Mouse (Mus musculus) liver (tissue): ENCODE data around the gene Tshz2.

Experiments
- DNase-seq: peaks from one replicate; pipeline ENCODE4 v3.0.0-alpha.2; 2020; ENCODE audit warnings: mixed read lengths

Gene Tshz2

GRCm38 (mm10) chr2:169958736-169959573 lies 326.1 kb downstream of the Tshz2 start:
- DNase-seq, result no peak

DNA sequence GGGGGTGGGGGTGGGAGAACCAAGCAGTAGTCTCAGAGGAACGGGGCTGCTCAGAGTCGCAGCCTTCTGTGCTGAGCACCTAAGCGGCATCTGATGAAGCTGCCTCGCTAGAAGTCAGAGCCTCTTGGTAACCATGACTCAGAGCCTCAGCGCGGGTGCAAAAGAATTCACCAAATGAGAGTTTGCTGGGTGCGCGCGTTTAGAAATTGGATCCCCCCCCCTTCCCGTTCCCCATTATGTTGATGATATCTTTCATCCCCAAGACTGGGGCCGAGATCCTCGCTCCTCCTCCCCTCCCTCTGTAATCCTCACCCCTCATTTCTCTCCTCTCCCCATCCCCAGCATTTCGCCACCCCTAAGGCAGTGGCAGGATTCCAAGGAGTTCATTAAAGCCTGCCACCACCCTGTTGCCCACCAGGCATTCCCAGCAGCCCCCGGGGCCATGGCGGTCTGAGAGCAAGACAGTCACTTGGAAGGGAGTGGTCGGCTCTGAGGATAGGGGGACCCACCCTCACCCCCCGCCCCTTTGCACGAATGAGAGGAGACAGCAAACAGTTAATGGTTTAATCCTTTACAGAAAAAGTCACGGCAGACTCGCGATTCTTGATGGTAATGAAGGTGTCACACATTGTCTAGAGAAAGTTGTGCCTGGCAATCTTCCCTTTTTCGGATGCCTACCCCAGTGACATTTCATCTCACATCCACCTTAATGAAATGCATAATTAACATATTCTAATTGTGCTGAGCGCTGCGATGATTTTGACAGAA lies 328.8 kb downstream of the Tshz2 start:
- no peak for DNase-seq

DNA sequence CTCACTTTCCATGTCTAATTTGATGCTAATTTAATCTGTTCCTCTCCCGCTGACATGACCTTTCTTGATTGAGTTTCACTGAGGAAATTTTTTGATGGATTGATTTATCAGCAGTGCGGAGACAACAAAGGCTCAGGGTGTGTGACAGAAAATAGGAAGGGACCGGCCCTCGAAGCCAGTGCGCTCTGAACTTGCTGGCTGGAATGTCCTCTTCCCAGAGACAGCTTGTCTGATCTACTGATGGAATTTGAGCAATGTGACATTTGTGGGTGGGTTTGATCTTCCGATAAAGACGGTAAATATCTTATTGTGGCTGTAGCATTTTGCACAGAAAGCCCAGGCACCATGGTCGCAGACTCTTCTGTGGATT lies 329.4 kb downstream of the Tshz2 start:
- DNase-seq, result no peak

GRCm38 (mm10) chr2:169962776-169963175 lies 330.0 kb downstream of the Tshz2 start:
- no peak for DNase-seq

- no peak for DNase-seq
Observed at GRCm38 (mm10) chr2:169970481-169970880, 337.7 kb downstream of the Tshz2 start.

GRCm38 (mm10) chr2:169982925-169983324 lies 350.1 kb downstream of the Tshz2 start:
- no peak for DNase-seq

DNA sequence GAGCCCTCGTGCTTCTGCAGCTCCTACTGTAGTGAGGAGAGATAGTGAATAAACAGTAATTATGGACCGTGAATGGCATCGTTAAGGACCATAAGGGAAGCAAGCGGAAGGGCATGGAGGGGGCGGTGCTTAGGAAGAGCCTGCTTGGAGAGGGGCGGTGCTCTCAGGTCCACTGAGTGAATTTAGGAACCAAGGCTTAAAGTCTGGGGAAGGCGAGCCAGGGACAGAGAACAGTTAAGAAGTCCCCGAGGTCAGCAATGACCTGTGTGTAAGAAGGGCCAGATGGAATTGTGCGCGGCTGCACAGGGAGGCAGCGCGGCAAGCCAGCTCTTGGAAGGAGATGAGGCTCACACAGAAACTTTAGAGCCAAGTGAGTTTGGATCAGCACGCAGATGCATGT lies 354.4 kb downstream of the Tshz2 start:
- no peak for DNase-seq

- no peak for DNase-seq
Observed at GRCm38 (mm10) chr2:169989186-169989585, 356.4 kb downstream of the Tshz2 start.

- no peak for DNase-seq
Observed at GRCm38 (mm10) chr2:169990991-169991390, 358.2 kb downstream of the Tshz2 start.

- no peak for DNase-seq
Observed at GRCm38 (mm10) chr2:169995987-169996386, 363.2 kb downstream of the Tshz2 start.

- no peak for DNase-seq
Observed at GRCm38 (mm10) chr2:169996501-169997237, 363.9 kb downstream of the Tshz2 start.

GRCm38 (mm10) chr2:169997276-169998049 lies 364.6 kb downstream of the Tshz2 start:
- no peak for DNase-seq

DNA sequence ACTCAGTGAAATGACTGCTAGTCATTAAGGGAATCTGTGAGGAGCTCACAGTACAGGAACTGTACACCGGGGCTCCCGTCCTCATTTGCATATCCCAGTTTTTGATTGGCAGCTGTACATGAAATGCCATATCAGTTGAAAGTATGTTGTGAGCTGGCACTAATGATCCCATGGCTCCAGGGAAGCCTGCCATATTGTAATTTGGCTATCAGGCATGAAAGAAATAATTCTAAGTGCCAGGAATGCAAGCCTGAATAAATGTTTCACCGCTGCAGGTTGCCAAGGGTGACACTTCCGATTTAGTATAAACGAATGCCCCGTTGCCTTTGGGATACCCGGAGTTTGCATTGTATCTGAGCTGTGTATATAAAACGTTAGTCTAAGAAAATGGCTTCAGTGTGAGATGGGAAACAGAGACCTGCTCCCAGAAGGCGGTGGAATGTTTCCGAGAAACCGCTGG lies 366.1 kb downstream of the Tshz2 start:
- no peak for DNase-seq

DNA sequence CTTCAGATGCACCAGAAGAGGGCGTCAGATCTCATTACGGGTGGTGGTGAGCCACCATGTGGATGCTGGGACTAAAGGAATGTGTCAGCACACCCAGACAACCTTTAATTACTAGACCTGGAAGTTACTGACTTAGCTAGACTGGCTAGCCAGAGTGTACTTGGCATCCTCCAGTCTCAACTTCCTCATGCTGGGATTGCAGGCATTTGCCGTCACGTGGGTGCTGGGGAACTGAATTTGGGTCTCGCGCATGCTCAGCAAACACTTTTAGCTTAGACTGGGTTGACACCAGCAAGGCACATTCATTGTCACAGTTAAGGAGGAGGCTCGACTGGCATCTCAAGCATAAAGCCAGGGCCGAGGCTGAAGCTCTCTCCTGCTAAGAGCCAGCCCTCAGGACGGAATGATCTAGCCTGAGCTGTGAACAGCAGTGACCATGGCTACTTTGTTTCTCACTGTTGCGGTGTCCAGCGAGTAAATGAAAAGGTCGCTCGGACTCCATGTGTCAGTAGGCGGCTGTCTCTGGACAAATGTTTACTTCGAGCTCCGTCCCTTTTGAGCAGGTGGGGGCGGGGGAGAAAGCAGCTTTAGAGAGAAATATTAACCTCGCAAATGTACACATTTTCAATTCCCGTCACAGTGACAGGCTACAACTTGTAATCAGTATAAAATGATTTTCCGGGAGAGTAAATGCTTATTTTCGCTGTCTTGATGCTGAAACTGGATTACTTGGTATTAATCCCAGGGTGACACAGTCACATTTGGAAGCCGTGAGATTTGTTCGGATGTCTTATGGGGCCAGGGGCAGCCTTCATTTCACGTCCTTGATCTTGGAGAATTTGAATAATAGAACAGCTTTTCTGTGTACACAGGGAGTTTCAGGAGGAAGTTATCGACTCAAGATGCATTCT lies 370.0 kb downstream of the Tshz2 start:
- no peak for DNase-seq

GRCm38 (mm10) chr2:170003666-170004065 lies 370.9 kb downstream of the Tshz2 start:
- no peak for DNase-seq

DNA sequence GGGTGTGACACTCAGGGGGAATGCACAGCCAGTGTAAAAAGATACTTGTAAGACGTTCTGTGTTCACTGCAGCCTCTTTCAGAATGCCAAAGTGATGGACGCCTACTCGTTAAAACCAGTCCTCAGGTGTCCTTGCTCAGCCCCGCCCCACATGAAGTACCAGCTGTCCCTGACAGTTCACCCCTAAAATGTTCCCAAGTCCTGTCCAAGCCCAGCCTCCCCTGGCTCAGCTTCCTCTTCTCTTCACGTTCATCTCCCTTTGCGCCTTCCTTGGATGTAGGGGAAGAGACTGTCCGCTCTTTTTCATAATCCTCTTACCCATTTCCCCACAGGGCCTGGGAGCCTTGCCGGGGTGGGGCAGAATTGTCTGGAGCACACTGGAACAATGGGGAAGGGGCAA lies 374.0 kb downstream of the Tshz2 start:
- DNase-seq, result no peak

DNA sequence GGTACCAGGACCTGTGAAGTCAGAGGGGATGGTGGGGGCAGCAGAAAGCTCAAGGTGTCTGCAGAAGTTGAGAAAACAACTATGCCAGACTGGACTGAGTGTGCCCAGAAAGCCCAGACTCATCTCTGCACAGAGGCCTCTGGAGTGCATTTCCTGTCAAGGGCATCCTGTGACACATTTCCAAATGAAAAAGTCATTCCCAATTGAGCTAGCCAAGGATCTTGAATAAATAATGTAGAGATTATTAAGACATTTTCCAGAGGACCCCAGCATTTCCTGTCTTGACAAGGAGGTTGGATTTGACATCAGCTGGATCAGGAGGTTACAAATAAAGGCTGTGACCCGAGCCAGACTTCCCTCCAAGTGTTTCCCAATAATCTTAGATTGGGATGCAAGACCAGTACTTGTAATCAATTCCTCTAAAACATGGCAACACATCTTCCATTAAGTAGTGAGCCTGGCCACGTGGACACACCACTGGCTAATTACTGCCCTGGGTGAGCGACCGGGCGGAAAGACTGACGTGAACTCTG lies 374.7 kb downstream of the Tshz2 start:
- no peak for DNase-seq

GRCm38 (mm10) chr2:170009729-170010128 lies 376.9 kb downstream of the Tshz2 start:
- DNase-seq, result no peak

GRCm38 (mm10) chr2:170011858-170012257 lies 379.0 kb downstream of the Tshz2 start:
- no peak for DNase-seq

DNA sequence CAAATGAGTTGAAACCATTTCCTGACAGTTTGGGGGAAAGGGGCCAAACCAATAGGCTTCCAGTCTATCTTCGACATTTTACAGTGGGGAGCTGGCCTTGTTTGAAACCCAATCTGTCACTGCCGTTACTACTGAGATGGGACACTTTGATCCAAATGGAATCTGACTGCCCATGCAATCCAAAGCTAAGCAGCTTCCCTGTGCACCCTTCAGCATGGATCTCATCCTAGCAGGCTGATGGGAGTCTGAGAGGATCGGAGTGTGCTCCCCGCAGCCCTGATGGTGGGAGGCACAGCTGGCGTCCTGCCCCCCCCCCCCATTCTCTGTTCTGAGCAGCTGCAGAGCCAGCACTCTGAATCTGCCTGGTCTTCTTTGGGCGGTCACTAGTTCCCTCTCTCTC lies 384.5 kb downstream of the Tshz2 start:
- DNase-seq, result no peak

GRCm38 (mm10) chr2:170017926-170018325 lies 385.1 kb downstream of the Tshz2 start:
- DNase-seq, result no peak
